In the genomic region with DNA sequence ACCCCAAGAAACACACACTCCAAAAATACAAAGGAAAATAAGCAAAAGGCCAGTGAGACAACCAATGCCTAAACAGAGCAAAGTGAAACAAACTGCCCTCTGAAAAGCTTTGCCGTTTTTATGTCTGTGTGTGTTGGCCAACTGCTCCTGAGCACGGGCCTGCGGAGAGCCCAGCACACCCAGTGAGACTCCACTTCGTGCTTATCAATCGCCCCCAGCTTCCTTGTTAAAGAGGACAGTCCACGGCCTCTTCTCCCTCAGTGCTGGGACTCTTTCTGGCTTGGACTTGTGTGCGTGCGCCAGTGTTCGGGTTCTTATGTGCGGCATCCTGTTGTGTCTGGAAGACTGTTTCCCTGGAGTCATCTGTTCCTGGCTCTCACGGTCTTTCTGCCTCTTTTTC, we compare ENCODE assay signal across 29 mouse cellular contexts. TPM values are rescaled to one million over a fixed set of nuclear protein-coding genes. Genes with fewer than 3 reads are reported as not detected.
A peak's percentile ranks its signal among the peaks of the same experiment; 100 is the strongest.
DNase-seq lines count a peak whose midpoint lies in the region; ATAC-seq lines count a peak whose summit lies in the region.
"Had no signal": no experiment of that assay in that cellular context is flagged by ENCODE, and none has a peak within 500 bp of the region (broad histone marks: within the 10 kb centered on the region; RNA-seq: fewer than 3 reads in every experiment).

No protein-coding gene starts in this region.

- H3K36me3 ChIP-seq in liver, embryonic 11.5 days (ENCODE audit: control insufficient read depth, insufficient read depth, low read length), result peaks cover 22% of the 10 kb centered on the region
- H3K36me3 ChIP-seq: neural tube, embryonic 15.5 days had no signal

- no peaks in the 10 kb centered on the region for H3K9me3 ChIP-seq in liver, embryonic 11.5 days (ENCODE audit: control insufficient read depth, low read length)
- H3K9me3 ChIP-seq: heart, embryonic 10.5 days; hindbrain, embryonic 12.5 days; limb, embryonic 15.5 days; neural tube, embryonic 15.5 days had no signal

- 69% methylated on average over 11 of the region's 11 CpGs for WGBS in liver, embryonic 11.5 days

- DNase-seq in cerebellum, postnatal 25 days, result peak; percentile 11 to 15
- no peak for DNase-seq in cerebellum, postnatal 36 days
- peak; percentile 16 for DNase-seq in ZHBTc4 (ENCODE audit: low read depth, low spot score)
- DNase-seq in liver, embryonic 11.5 days (ENCODE audit: low spot score), result no peak
- DNase-seq in natural killer cell, adult 2 months (ENCODE audit: low spot score in 2 of 2), result no peak
- DNase-seq in neural tube, embryonic 10.5 days (ENCODE audit: extremely low spot score, low spot score), result no peak
- DNase-seq in right cerebral cortex, adult 18-20 months, result no peak
- DNase-seq: adrenal gland, postnatal 14 days; B cell, adult 2 months; forebrain, postnatal 0 days; heart, postnatal 14 days; kidney, adult 18-20 months; kidney, postnatal 10 days; midbrain, embryonic 14.5 days; thymus, postnatal 14 days had no signal

- no peak overlapping the region; the same call in 1 of the 2 replicates for H3K4me2 ChIP-seq in liver, embryonic 11.5 days
- H3K4me2 ChIP-seq: hindbrain, embryonic 12.5 days; limb, embryonic 15.5 days; neural tube, embryonic 15.5 days had no signal

- H3K27me3 ChIP-seq in liver, embryonic 11.5 days (replicated peaks; ENCODE audit: control insufficient read depth, insufficient read depth, low read length), result no peaks in the 10 kb centered on the region
- H3K27me3 ChIP-seq: hindbrain, embryonic 12.5 days; limb, embryonic 15.5 days; neural tube, embryonic 15.5 days; Patski had no signal

- H3K4me1 ChIP-seq in liver, embryonic 11.5 days (replicated peaks; ENCODE audit: control insufficient read depth, insufficient read depth, low read length), result no peaks in the 10 kb centered on the region
- H3K4me1 ChIP-seq: heart, embryonic 10.5 days; hindbrain, embryonic 12.5 days; limb, embryonic 15.5 days; neural tube, embryonic 15.5 days had no signal

- no peak overlapping the region for H3K27ac ChIP-seq in liver, embryonic 11.5 days (ENCODE audit: low read depth, low read length)
- H3K27ac ChIP-seq: heart, embryonic 10.5 days; hindbrain, embryonic 12.5 days; limb, embryonic 15.5 days; neural tube, embryonic 15.5 days; stomach, postnatal 0 days had no signal

- no peak overlapping the region; the same call in 1 of the 2 replicates for H3K9ac ChIP-seq in liver, embryonic 11.5 days (ENCODE audit: low read depth, low read length)
- H3K9ac ChIP-seq: forebrain, postnatal 0 days; hindbrain, embryonic 12.5 days; limb, embryonic 15.5 days; neural tube, embryonic 15.5 days had no signal

- peak; percentile 92 for ATAC-seq in liver, embryonic 11.5 days (replicated peaks; ENCODE audit: low FRiP score)
- peak; percentile 86 for ATAC-seq in megakaryocyte progenitor cell, adult 5-6 weeks (replicated peaks; ENCODE audit: poor library complexity)
- ATAC-seq: forebrain, postnatal 0 days; lung, postnatal 0 days; Patski had no signal

- no peak overlapping the region for H3K4me3 ChIP-seq in liver, embryonic 11.5 days (ENCODE audit: low read depth, low read length)
- H3K4me3 ChIP-seq: erythroblast, embryonic 14.5 days; heart, embryonic 10.5 days; hindbrain, embryonic 12.5 days; limb, embryonic 15.5 days; neural tube, embryonic 15.5 days had no signal

RNA-seq across cellular contexts. Expression of a gene that starts 11.4 kb away (rescaled TPM):
- polyA plus RNA-seq in liver, embryonic 11.5 days (2014; fragmentation: Nextera tagmentation; extraction: Ambion mirVana), result 16.1 and 19.0 TPM in 2 replicates
- total RNA-seq in megakaryocyte progenitor cell, adult 5-6 weeks (2015), result 21.9 and 25.8 TPM in 2 replicates
- 24.4 and 29.7 TPM in 2 replicates for total RNA-seq in megakaryocyte progenitor cell, adult 5-6 weeks (2017)

RNA-seq across cellular contexts. Expression of a gene that starts 35.6 kb away (rescaled TPM):
- polyA plus RNA-seq in liver, embryonic 11.5 days (2014; fragmentation: Nextera tagmentation; extraction: Ambion mirVana), result 1.2 and 1.5 TPM in 2 replicates
- not detected in 2 replicates for total RNA-seq in megakaryocyte progenitor cell, adult 5-6 weeks (2015)
- total RNA-seq in megakaryocyte progenitor cell, adult 5-6 weeks (2017), result not detected in 2 replicates
- total RNA-seq: forebrain, postnatal 0 days; heart, postnatal 14 days; layer of hippocampus, adult 18-20 months; left cerebral cortex, postnatal 36 days; megakaryocyte, adult 5-6 weeks had no signal
- polyA plus RNA-seq: cortical plate, adult 2 months; embryonic facial prominence, embryonic 11.5 days; erythroblast, embryonic 14.5 days; forebrain, postnatal 0 days; heart, embryonic 10.5 days; hindbrain, embryonic 12.5 days; midbrain, embryonic 14.5 days; neural tube, embryonic 15.5 days; Patski had no signal

RNA-seq across cellular contexts. Expression of a gene that starts 43.8 kb away (rescaled TPM):
- polyA plus RNA-seq in liver, embryonic 11.5 days (2014; fragmentation: Nextera tagmentation; extraction: Ambion mirVana), result 7.8 and 8.2 TPM in 2 replicates
- total RNA-seq in megakaryocyte progenitor cell, adult 5-6 weeks (2015), result 12.0 and 14.5 TPM in 2 replicates
- 18.2 and 18.8 TPM in 2 replicates for total RNA-seq in megakaryocyte progenitor cell, adult 5-6 weeks (2017)

Comparison
In these comparisons a context has a peak if more than half of its experiments do, and no peak if none do; other contexts are left out.
1. DNase-seq: peak in cerebellum, postnatal 25 days (2 of 2) and ZHBTc4 (single experiment); none in cerebellum, postnatal 36 days (0 of 2), liver, embryonic 11.5 days (single experiment), natural killer cell, adult 2 months (0 of 2), neural tube, embryonic 10.5 days (single experiment) and right cerebral cortex, adult 18-20 months (single experiment).